Mouse (Mus musculus) brain, adult 2 months (tissue): ENCODE results near the gene Coq2.

Source experiments
- DNase-seq: peaks from one replicate; pipeline ENCODE4 v3.0.0; 2011; ENCODE audit warnings: low read depth, low spot score

The Coq2 gene

GRCm38 (mm10) chr5:100621876-100622508 is 52.9 kb downstream of the Coq2 start:
- no peak for DNase-seq

DNA sequence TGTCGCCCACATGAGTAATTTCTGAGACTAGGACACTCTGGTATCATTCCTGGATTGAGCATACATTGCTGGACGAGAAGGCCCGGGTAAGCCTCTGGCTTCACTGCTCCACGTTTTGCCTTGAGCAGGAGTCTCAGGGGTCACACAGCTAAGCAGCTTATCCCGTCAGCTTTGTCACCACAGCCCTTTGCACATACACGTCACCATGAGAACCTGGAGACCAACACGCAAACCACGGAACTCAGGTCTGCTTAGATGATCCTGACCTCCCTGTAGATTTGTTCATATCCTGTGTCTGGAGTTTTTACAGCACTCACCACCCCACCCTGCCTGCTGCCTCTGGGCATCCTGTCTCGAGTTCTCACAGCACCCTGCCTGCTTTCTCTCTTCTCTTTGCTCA is 54.0 kb downstream of the Coq2 start:
- no peak for DNase-seq

GRCm38 (mm10) chr5:100619586-100620275 is 55.2 kb downstream of the Coq2 start:
- no peak for DNase-seq

GRCm38 (mm10) chr5:100613896-100614768 is 60.8 kb downstream of the Coq2 start:
- DNase-seq = no peak

GRCm38 (mm10) chr5:100607868-100608267 is 67.1 kb downstream of the Coq2 start:
- DNase-seq = no peak

GRCm38 (mm10) chr5:100607090-100607762 is 67.7 kb downstream of the Coq2 start:
- DNase-seq = no peak

DNA sequence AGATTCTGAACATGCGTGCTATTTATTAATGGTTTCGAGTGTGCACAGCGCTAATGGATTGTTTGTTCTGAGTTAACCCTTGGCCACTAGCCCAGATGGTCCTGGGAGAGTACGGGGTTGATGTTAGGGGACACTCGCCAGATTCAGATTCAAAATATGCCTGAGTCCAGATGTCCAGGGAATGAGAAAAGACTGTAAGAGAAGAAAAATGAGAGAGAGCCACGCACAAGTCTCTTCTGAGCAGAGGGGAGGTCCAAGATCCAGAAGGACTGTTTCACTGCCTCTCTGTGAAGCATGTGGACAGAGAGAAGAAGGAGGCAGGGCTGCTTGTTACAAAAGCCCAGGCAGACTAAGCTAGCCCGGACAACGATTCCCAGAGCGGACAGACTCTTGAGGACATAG is 69.1 kb downstream of the Coq2 start:
- DNase-seq = peak; percentile 3
